Mouse (Mus musculus) G1E (cell line): ENCODE measurements around the gene Agbl4. TPM values are rescaled to one million over a fixed set of nuclear protein-coding genes. Genes with fewer than 3 reads are reported as not detected.

ENCODE experiments used
- ATAC-seq: 2 replicates; pipeline ENCODE4 v1.8.0; 2016; ENCODE audit warnings: mild to moderate bottlenecking; ENCODE audit not compliant: insufficient number of reproducible peaks, poor library complexity, low FRiP score, severe bottlenecking; ENCODE audit errors: extremely low read depth
- DNase-seq: peaks from one replicate; pipeline ENCODE4 v3.0.0; 2012; ENCODE audit warnings: low spot score
- H3K27me3 ChIP-seq: 2 replicates; pipeline ENCODE4 v1.6.1; 2012; ENCODE audit warnings: mild to moderate bottlenecking, low read length, inconsistent platforms; ENCODE audit not compliant: insufficient read depth
- H3K36me3 ChIP-seq: replicated peaks from 2 replicates; pipeline ENCODE3; 2012; ENCODE audit warnings: mild to moderate bottlenecking, inconsistent platforms
- H3K4me1 ChIP-seq: 2 replicates; pipeline ENCODE4 v1.6.1; 2012; ENCODE audit warnings: low read depth, low read length, inconsistent platforms, mixed read lengths; ENCODE audit not compliant: insufficient read depth
- H3K4me3 ChIP-seq: 2 replicates; pipeline ENCODE4 v1.5.1; 2012; ENCODE audit warnings: low read depth, mild to moderate bottlenecking, inconsistent platforms, low read length, moderate library complexity, mixed read lengths
- H3K9me3 ChIP-seq: replicated peaks from 2 replicates; pipeline ENCODE4 v1.6.1; 2012; ENCODE audit warnings: inconsistent platforms
- CTCF ChIP-seq: IDR thresholded peaks from 2 replicates; pipeline ENCODE4 v1.5.1; 2012; ENCODE audit warnings: low read depth, low read length, inconsistent platforms, mixed read lengths
- GATA1 ChIP-seq: IDR thresholded peaks from 2 replicates; pipeline ENCODE4 v1.6.1; 2012; ENCODE audit warnings: borderline replicate concordance, low read length, inconsistent platforms, mixed read lengths
- GATA2 ChIP-seq: IDR thresholded peaks from 2 replicates; pipeline ENCODE4 v1.6.1; 2012; ENCODE audit warnings: low read depth, low read length, inconsistent platforms, borderline replicate concordance
- POLR2AphosphoS5 ChIP-seq: IDR thresholded peaks from 2 replicates; pipeline ENCODE4 v1.6.1; 2012; ENCODE audit warnings: low read depth, low read length, inconsistent platforms; ENCODE audit not compliant: insufficient replicate concordance
- TAL1 ChIP-seq: conservative IDR thresholded peaks from 2 replicates; pipeline ENCODE4 v1.6.1; 2012; ENCODE audit warnings: low read depth, low read length, inconsistent platforms, mixed read lengths
- polyA plus RNA-seq: library from polyadenylated mRNA; stranded (reverse); fragments of >175 nt; gene quantifications from 2 replicates; pipeline ENCODE4 v1.2.3, GENCODE M21; 2012
- total RNA-seq, 2 experiments: library from RNA; stranded (forward) in 1 of 2; stranded (reverse) in 1 of 2; fragments of 200-1000 nt in 1 of 2; fragments of >200 nt in 1 of 2; fragmentation: Nextera tagmentation in 1 of 2; gene quantifications; 2 replicates each; pipeline ENCODE4 v1.2.3; 2014 to 2017

Agbl4 gene
- total and polyA plus RNA-seq, 3 experiments: 0.55 TPM; not detected in 2

DNA sequence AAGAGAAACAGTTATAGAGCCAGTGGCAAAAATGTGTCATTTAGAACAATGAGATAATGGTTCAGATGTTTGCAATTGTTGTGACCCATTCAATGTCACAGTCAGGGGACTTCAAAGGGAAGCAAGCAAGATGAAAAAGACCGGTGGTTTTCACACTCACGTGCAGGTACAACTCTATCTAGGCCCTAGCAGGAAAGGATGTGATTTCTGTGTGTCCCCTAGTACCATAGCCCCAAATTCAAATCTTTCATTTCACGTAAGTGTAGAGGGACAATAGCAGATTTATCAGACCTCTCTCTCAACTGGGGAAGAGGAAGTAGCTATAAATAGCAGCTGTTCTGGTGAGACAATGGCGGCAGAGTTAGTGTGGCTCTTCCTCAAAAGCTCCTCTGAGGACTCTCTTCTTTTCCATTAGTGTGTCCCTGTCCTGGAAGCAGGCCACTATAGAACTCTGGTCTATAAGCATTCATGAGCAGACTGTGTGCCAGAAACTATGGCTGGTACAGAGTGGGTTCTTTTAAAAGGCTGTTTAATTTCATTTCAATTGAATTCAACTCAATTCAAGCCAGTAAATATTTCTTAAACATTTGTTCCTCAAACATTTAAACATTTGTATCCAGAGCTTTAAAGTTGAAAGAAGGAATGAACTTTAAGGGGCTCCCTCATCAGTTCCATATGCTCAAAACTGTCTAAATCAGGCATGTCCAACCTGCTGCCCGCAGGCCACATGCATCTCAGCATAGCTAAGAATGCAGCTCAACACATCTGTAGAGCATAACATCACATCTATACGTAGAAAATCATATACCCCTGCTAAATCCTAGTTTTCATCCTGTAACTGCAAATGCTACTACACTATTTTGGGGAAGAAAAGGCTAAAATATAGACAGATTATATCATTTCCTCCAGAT is 953.4 kb downstream of the Agbl4 start:
- H3K4me3 ChIP-seq: no peak overlapping the region
- peaks cover 8% of the 10 kb centered on the region for H3K9me3 ChIP-seq
- H3K27me3 ChIP-seq: no peaks in the 10 kb centered on the region
- ATAC-seq: no peak
- no peak for TF ChIP-seq GATA1
- TF ChIP-seq POLR2AphosphoS5: no peak
- TF ChIP-seq TAL1: no peak
- TF ChIP-seq CTCF: no peak
- no peak for TF ChIP-seq GATA2
- no peaks in the 10 kb centered on the region for H3K4me1 ChIP-seq
- H3K36me3 ChIP-seq: no peaks in the 10 kb centered on the region
- DNase-seq: no peak

DNA sequence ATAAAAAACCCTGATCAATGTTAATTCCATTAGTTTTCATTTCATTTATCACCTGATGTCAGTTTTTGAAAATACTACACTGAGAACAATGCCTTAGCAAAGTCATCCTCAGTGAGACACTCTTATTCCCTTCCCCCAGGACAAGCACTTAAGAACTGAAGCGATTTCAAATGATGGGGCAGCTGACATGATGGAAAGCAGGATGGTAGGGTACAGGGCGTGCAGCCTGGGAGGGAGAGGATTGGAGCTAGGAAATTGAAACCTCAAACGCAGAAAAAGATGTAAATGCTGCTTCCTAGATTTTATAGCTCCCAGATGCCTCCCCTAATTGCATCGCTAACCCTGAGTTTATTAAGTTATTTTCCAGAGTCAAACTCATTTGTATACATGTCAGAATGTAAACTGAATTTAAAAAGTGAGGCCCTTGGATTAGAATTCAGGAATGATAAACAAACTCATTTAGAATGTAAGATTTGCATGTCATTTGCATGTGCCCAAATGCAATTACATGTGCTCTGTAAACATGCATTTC is 959.2 kb downstream of the Agbl4 start:
- ATAC-seq (no peak), DNase-seq (no peak)
- H3K4me3 ChIP-seq: no peak overlapping the region
- no peaks in the 10 kb centered on the region for H3K27me3 ChIP-seq
- TF ChIP-seq GATA2 (no peak), TAL1 (no peak), POLR2AphosphoS5 (no peak), GATA1 (no peak), CTCF (no peak)
- no peaks in the 10 kb centered on the region for H3K36me3 ChIP-seq
- H3K9me3 ChIP-seq: peaks cover 5% of the 10 kb centered on the region
- H3K4me1 ChIP-seq: no peaks in the 10 kb centered on the region

DNA sequence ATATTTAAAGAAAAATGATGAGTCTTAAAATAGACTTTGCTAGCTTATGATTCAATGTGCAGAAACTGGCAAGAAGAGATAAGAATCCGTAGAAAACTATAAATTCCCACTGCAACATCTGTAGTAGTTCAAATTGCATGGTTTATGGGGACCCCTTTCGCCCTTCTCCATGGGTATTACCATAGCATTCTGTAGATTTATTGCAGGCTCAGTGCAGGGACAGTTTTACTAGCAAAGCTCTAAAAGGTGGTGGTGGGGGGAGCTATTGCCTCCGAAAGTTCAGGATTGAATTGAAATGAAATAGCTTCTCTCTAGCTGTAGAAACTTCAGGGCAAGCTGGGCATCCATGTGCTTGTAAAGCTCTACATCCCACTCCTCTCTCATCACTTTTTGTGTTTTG is 959.7 kb downstream of the Agbl4 start:
- no peak for DNase-seq
- no peak for ATAC-seq
- Histone ChIP-seq H3K4me3 (no peak overlapping the region), H3K9me3 (peaks cover 5% of the 10 kb centered on the region), H3K27me3 (no peaks in the 10 kb centered on the region), H3K36me3 (no peaks in the 10 kb centered on the region), H3K4me1 (no peaks in the 10 kb centered on the region)
- TF ChIP-seq GATA1: no peak
- TF ChIP-seq GATA2: no peak
- no peak for TF ChIP-seq POLR2AphosphoS5
- no peak for TF ChIP-seq TAL1
- no peak for TF ChIP-seq CTCF

GRCm38 (mm10) chr4:111364199-111364598 is 966.7 kb downstream of the Agbl4 start:
- no peak for ATAC-seq

DNA sequence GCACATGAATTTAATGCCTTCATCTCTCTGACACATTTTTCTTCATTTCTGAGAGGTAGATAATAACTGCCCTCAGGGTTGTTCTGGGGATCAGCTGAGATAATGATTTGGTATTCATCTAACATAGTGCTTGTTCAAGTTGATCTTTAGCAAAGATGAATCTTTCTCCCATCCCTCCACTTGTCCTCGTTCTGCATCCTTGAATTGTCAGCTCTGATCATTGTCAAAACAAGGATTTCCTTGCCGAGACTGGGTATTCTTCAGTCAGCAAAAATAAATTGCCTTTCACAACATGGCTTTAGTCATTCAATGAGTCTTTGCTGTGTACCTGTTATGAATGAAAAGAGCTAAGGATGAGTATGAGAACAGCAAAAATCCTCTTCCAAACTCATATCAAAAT is 970.3 kb downstream of the Agbl4 start:
- ATAC-seq (no peak), DNase-seq (no peak)
- H3K9me3 ChIP-seq: 0 out of 2 replicates have a peak, but pooled peaks cover 2% of the 10 kb centered on the region
- H3K4me3 ChIP-seq: no peak overlapping the region
- no peaks in the 10 kb centered on the region for H3K27me3 ChIP-seq
- no peaks in the 10 kb centered on the region for H3K36me3 ChIP-seq
- TF ChIP-seq GATA1 (no peak), CTCF (no peak), POLR2AphosphoS5 (no peak), GATA2 (no peak)
- no peaks in the 10 kb centered on the region for H3K4me1 ChIP-seq

More at GRCm38 (mm10) chr4:111364199-111364598, 966.7 kb downstream of the Agbl4 start:
- H3K4me1 ChIP-seq: no peaks in the 10 kb centered on the region
- 0 out of 2 replicates have a peak, but pooled peaks cover 4% of the 10 kb centered on the region for H3K9me3 ChIP-seq
- no peaks in the 10 kb centered on the region for H3K27me3 ChIP-seq
- TF ChIP-seq GATA2: no peak
- no peak for TF ChIP-seq POLR2AphosphoS5
- DNase-seq: no peak
- H3K36me3 ChIP-seq: no peaks in the 10 kb centered on the region
- H3K4me3 ChIP-seq: no peak overlapping the region

- TF ChIP-seq TAL1 (no peak), GATA2 (no peak), GATA1 (no peak), CTCF (no peak), POLR2AphosphoS5 (no peak)
- Histone ChIP-seq H3K9me3 (no peaks in the 10 kb centered on the region), H3K4me3 (no peak overlapping the region), H3K27me3 (no peaks in the 10 kb centered on the region), H3K4me1 (no peaks in the 10 kb centered on the region), H3K36me3 (no peaks in the 10 kb centered on the region)
- ATAC-seq: no peak
- no peak for DNase-seq
Measured at GRCm38 (mm10) chr4:111377159-111377558, 979.7 kb downstream of the Agbl4 start.
